Mouse (Mus musculus): Measurements from ENCODE around the gene Rab3gap1.

GRCm38 (mm10) chr1:127869276-127869675 lies 703 bp downstream of the Rab3gap1 start:
- TF ChIP-seq POLR2A (IDR thresholded peaks at IDR 0.05; ENCODE audit: control insufficient read depth in 1 of 2, insufficient read depth in 1 of 2, low read depth in 1 of 2, low read length in 2 of 2, poor library complexity in 1 of 2), result no peak
- no peak for TF ChIP-seq CTCF (IDR thresholded peaks at IDR 0.05 in 2 of 3, conservative IDR thresholded peaks at IDR 0.05 in 1 of 3; ENCODE audit: control insufficient read depth in 1 of 3, insufficient read depth in 1 of 3, low read depth in 2 of 3, low read length in 3 of 3, poor library complexity in 1 of 3, severe bottlenecking in 1 of 3)
- TF ChIP-seq USF1 (IDR thresholded peaks at IDR 0.05; ENCODE audit: low read depth, low read length), result no peak
